Mouse (Mus musculus) layer of hippocampus, postnatal 14 days (tissue): ENCODE data around the gene Strip1. TPM values are rescaled to one million over a fixed set of nuclear protein-coding genes. Genes with fewer than 3 reads are reported as not detected.
A peak's percentile ranks its signal among the peaks of the same experiment; 100 is the strongest.

Experiments
- DNase-seq, 2 experiments: peaks; one replicate each; pipeline ENCODE4 v3.0.0; 2021 to 2022; ENCODE audit warnings: low spot score in 2 of 2, mixed read lengths in 1 of 2
- total RNA-seq, 2 experiments: library from RNA; stranded (reverse); gene quantifications; 2 replicates each; pipeline ENCODE4 v1.2.3; 2021

Gene Strip1
- total RNA-seq, 2 experiments from 2014 or later = 76.7 to 77.6 TPM

DNA sequence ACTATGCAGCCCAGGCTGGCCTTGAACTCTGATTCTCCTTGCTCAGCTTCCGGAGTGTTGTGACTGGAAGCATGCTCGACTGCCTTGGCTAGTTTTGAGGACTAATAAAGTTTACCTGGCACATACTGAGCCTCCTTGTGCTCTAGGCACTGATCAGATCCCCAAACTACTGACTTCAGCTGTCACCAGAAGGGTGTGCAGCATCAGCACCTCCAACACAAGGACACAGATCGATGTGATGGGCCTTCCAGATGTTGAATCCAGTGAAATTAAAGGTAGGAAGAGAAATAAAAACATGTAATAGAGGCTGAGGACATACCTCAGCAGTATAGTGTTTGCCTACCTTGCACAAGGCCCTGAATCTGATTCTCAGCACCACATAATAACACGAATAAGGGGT is 2.1 kb downstream of the Strip1 start:
- DNase-seq = no peak

DNA sequence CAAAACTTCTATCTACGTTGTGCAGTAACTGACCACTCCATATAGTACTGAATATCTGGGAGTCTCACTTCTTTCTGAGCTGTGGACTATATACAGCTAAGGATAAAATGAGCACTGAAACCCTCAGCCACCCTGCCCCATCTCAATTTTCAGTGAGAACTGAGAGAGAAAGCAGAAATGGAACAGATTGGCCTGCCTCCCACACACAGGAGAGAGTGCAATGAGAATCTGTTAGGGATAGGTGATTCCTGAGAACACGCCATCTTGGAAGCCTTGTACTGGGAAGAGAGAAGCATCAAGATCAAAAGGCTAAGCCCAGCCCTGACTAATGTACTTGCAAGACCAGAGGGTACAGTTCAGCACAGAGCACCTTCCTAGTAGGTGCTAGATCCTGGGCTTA is 2.9 kb downstream of the Strip1 start:
- DNase-seq = peak; percentile 26 to 58

DNA sequence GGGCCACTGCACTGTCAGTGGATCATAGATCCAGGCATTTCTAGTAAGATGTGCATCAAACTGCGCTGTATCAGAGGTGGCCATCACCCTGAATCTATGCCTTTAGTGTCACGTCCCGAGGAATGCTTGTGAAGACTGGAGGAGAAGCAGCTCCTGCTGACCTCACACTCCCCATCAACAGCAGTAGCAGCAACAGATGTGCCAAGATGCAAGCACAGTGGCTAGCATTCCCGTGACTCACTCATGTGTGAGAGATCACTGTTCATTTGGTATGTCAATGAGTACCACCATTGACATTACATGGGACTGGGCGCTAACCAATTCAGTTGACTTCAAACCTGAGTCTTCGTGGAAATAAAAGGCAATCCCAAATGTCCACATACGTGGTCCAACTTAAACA is 3.9 kb downstream of the Strip1 start:
- no peak for DNase-seq

DNA sequence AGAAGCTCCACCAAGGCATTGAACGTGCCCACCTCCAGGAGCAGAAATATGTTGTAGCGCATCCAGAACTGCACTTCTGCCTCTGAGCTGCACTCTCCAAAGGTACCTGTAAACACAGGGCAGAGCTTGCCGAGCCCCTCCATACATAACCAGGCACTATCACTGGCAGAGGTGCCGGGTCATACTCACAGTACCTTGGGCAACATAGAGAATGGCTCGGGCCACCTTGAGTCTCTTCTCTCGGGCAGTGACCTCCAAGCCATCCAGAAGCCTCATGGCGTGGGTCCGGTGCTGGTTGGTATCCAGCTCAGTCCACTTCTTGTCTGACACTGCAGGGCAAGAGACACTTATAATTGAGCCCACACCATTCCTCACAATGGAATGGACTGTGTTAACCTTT is 4.7 kb downstream of the Strip1 start:
- DNase-seq = no peak

DNA sequence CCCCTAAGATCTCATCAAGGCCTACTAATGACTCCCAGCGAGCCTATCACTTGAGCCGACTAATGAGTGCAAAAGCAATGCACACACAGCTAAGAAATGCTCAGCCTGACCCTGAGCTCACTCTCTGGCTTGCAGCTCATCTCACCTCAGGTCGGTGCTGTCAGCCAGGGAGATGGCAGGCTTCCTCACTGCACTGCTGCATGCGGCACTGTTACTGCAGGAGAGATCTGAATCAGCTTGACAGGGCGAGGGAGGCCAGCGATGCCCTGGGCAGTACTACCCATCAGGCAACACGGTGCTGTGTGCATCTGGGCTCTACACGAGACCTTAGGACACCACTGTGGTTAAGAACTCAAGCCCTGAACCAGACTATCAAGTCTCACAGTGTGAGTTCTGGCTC is 6.0 kb downstream of the Strip1 start:
- DNase-seq = no peak

DNA sequence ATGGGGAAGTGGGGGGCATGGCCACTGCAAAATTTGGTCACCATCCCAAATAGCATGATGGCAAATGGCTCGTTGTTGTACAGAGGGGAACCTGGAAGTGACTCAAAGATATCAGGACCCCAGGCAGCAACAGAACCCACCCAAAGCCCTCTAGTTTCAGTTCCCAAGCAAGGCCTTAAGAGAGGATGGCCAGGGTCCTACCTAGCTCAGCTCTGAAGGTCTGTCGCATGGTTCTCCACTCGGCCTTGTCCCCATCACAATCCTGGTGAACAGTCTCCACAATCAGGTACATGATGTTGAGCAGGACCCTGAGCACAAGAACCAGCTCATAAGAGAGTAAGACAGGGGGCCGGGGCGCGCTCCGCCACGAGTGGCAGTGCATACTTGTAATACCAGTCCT is 7.1 kb downstream of the Strip1 start:
- no peak for DNase-seq

DNA sequence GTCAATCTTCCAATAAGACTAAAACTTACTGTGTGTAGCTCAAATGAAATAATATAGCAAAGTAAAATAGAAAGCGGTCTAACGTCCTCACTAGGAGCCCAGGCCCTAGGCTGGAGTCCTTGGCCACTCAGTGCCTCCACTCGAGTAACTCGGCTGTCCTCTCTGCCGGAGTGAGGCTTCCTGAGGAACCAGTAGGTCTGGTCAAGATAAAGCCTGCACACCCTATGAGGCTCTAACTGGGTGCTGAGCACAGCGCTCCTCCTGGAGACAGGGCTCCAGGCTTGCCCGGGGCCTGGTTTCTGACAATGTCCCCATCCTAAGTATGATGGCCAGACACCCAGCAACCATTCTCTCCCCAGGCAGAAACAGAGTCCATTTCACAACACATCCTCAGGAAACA is 9.0 kb downstream of the Strip1 start:
- no peak for DNase-seq

DNA sequence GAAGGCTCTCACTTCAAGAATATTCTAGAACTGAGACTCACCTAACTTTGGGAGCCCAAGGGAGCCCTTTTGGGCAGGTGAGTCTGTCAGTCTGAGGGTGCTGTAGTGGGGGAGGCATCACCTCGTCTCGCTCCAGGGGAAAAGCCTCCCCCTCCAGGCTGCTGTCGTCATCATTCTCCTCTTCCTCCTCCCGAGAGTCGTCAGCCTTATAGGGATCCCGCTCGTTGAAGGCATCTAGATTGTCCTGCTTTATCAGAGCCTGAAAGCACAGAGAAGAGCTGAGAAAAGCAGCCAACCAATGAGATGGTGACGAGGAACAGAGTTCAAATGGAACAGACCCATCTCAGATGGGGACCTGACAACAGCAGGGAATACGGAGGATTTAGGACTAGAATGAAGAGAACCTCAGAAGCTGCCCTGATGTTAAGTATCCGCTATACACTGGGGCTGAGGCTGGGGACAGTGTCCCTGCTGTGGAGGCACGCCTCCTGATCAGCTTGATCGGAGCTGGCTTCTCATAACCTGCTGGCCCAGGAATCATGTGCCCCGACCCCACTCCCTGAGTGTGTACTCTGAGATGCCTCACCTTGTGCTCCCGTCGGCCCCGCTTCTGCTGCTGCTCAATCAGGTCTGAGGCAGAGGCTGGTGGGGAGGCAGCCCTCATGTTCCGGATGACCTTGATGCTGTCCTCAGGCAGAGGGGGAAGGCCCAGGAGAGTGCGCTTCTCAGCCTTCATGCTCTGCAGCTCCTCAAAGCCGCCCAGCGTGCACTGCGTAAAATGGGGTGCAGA is 10.0 kb downstream of the Strip1 start:
- peak in 1 of 2 experiments; percentile 0 for DNase-seq

DNA sequence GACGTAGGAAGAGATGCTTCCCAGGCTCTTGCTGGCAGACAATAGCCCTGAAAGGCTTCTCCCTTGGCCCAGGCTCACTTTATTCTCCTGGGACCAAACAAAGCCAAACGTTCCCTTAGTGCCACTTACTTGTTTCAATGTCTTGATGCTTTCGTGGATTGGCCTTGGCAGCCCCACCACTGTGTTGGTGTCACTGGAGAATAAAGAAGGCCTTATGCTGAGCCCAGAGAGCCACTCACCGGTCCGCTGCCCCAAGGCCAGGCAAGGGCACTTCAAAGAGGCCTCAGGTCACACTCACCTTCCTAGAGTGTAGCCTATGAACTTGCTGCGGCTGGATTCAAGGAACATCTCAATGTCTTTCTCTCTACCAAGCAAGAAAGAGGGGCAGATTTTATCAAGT is 11.6 kb downstream of the Strip1 start:
- DNase-seq = no peak

DNA sequence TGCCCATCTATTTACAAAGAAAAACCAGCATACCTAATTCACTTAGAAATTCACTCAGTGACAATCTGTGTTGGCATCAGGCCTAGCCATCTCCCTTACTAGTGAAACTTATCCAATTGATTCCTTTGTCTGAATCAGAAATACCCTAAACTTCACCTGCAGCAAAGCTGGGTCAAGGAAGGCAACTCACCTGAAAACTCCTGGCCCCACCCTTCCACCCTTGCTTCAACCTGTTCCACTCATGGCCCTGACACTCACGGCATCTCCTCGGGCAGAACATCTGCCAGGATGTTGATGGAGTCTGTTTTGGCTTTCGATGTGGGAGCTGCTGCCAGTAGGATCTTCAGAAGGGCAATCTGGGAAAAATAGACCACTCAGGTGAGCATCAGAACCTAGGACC is 13.7 kb downstream of the Strip1 start:
- no peak for DNase-seq

DNA sequence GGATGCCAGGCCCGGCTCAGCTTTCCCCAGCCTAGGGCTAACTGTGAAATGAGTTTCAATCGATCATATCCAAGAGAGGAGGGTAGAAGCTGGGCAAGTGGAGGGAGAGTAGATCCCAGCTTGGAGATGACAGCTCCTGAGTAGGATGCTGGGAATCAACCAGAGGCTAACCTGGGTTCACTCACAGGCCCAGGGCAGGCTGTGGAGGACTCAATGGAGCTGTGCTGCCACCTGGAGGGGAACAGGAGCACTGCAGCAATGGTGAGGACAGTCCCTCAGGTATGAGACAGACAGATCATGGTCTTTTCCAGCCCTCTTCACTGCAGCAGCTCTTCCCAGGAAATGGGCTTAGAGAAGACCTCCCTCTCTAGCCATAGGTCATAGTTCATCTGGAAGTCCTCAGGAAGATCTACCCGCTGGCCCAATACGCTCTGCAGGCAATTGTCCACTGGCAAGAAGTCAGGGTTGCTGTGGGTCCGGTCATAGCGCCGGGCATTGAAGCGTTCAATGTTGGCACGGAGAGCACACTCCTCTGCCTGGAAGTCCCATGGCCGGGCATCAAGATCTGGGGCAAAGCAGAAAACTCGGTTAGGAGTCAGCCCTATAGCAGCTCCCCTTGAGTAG is 18.5 kb downstream of the Strip1 start:
- DNase-seq = peak; percentile 61 to 70

DNA sequence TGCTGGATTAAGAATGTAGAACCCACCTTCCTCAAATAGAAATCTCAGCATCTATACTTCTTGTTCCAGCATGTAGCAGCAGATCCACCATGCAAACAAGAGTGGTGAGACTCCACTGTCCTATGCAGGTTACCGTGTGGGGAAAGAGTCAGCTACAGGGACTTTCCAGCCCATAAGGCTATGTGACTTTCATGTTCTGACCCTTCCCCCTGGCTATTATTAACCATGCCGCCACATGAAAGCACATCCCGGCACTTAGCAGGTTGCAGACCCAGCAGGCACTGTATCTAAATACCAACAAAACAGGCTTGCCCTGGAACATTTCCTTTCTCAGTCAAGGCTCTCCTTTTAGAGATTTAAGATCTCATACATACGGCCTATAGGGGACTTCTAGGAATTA is 20.1 kb downstream of the Strip1 start:
- no peak for DNase-seq

DNA sequence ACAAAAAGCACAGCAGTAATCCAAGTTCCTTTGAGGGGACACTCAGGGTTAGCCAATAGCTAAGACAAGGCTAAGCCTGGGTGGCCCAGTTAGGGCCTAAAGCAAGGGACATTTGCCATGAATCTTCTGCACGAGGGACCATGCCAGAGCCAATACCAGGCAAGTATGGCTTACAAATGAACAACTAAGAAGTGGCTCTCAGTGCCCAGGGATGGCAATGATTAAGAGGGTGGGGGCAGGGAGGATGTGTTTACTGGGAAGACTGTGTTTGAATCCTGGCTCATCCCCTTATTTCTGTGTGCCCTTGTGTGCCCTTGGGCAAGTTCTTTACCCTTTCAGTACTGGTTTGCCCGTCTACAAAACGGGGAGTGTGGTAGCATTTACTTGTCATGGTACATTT is 22.1 kb downstream of the Strip1 start:
- DNase-seq = no peak

DNA sequence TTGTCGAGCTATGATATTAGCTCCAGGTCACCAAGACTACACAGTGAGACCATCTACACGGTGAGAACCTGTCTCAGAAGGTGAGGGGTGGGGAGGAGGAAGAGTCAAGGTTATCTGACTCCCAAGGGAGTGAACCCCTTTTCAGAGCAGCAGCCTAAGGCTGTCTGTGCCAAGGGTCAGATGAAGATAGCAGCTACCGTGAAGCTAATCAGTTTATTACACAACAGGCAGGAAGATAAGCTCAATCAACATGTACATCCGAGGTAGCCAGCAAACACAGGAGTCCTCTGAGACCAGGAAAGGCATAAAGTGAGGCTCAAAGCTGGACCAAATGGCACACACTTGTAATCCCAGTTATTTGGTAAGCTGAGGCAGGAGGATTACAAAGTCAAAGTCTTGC is 22.7 kb downstream of the Strip1 start:
- DNase-seq = no peak

DNA sequence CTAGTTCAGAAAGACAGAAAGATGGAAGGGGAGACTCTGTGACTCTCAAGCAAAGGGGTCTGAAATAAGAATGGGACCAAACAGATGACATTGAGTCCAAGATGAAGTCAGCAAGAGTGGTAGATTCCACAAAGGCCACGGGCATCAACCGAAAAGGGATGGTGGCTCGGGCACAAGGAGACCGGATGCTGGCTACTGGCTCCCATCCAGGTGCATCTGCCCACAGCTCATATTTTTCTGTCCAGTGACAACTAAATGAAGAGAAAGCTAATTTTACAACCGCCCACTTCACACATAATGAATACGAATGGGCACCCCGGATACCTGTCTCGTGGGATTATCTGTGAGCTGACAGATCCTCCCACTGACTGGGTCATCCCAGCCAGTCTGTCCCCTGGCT is 24.3 kb downstream of the Strip1 start:
- no peak for DNase-seq

DNA sequence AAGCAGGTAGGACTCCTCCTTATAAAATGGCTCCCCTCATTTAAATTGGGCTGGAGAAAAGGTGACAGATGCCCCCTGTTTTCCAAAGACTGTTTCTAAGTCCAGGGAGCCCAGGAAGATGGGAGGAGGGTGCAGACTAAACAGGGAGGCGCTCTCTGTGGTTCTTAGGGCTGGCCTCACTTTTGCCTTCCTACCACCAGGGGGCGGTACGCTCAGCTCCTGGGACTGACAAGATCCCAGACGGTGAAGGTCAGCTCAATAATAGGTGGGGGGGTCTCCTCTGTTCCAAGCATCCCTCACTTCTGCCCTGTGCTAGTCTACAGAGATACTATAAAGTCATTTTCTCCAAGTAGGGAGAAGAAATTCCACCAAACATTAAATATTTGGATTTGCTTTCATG is 26.2 kb downstream of the Strip1 start:
- DNase-seq = no peak

DNA sequence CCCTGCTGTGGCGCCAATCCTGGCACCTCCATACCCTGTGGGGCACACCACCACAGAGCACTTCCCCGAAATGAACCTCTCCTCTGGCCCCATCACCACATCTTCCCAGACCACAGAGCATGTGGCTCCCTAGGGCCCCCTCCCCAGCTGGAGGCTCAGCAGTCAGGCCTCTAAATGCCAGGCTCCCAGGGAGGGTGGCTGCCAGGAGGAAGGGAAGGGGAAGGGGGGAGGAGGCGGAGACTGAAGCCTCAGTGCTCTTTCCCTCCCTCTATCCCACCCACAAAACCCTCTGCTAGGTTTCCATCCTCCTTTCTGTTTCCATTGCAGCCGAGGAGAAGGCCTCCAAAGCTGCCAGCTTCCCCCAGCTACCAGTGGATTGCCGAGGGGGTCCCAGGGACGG is 31.4 kb downstream of the Strip1 start:
- DNase-seq = no peak

DNA sequence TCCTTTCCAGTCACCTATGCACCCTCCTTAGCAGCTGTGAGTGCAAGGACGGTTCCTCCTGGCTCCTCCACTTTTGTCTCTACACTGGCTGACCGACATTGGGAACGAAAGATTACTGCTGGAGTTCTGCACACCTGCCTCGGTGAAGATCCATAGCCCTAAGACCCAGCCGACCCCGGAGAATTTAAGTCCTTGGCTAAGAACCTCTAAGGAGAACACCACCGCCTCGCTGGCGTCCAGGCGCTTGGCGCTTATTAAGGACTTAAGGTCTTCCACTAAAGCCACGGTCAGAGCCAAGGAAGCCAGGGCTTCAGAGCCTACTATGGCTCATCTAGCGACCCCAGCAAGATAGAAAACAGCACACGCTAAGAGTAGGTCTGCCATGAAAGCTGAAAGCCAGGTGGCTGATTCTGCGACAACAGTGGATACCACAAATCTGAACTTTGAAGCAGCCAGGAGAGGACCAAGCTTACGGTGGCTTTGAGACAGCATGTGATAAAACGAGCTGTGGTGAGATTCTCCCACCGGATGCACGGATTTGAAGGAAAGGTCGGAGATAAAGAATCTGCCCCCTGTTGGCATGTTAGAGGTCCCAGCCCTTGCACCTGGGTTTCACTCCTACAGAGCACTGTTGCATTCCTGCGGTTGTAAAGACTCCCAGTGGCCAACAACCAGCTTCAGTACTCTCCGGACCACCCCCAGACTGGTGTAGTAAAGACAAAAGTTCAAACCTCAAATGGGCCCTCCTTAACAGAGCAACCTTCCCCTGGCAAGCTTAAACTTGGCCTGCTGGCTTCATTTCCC is 33.7 kb downstream of the Strip1 start:
- DNase-seq = no peak

DNA sequence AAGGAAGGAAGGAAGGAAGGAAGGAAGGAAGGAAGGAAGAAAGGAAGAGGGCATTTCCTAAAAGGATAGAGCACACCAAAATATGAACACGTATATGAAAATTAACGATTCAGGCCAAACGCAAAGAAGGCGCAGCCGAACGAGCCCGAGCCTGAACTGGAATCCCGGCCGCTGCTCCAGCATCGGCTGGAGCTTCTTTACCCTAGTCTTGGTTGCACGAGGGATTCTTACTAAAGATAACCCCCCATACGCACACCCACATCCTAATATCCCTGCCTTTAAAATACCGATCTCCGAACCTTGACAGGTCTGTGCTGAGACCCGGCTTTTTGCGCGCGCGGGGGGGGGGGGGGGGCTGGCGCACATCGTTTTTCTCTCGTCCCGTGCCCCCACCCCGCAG is 34.4 kb downstream of the Strip1 start:
- DNase-seq = no peak

DNA sequence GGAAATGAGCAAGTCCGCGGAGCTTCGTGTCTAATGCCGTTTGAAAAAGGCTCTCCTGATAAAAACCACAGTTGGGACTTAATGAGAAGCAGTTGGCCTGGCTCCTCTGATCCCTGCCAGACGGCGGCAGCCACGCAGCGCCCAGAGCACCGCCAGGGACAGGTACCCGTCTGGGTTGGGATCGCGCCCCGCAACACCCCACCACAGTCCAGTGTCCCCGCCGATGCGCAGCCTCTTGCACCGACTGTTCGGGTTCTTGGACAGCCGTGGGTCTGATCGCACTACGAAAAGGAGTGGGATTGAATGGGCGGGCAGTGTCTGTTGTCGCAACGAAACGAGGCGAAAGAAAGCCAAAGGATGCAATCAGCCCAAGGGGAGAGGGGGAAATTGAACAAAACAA is 34.9 kb downstream of the Strip1 start:
- no peak for DNase-seq

DNA sequence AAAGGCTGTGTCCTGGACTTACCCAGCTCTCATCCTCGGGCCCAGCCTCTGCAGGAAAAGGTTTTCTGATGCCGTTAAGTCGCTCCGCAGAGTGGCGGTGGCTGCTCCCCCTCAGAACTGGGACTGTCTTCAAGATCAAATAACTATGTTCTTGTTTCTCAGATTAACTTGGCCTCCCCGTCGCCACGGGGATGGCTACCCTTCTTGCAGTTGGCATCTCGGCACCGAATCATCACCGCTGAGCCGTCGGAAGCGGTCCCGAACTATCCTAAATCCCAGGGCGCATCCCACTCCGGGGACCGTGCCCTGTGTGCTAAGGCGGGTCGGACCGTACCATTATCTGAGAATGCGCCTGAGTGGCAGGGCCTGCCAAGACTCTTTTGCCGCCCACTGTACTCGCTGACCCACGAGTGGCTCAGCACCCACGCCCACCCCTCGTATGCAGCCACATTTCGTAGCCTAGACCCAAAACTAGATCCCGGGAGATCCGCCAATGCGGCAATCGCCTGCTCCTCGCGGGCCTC is 35.5 kb downstream of the Strip1 start:
- no peak for DNase-seq
